Mouse (Mus musculus) right cerebral cortex, adult 2 months (tissue): ENCODE measurements around the gene Hook2.
A peak's percentile ranks its signal among the peaks of the same experiment; 100 is the strongest.

ENCODE experiments used
- DNase-seq, 2 experiments: peaks; one replicate each; pipeline ENCODE4 v3.0.0; 2021 to 2022; ENCODE audit warnings: low spot score in 2 of 2

Hook2 gene

GRCm38 (mm10) chr8:85029271-85029670 is 38.9 kb downstream of the Hook2 start:
- no peak for DNase-seq

GRCm38 (mm10) chr8:85032622-85033311 is 42.4 kb downstream of the Hook2 start:
- no peak for DNase-seq

- no peak for DNase-seq
These were observed 43.5 kb downstream of the Hook2 start for GRCm38 (mm10) chr8:85033867-85034266.

GRCm38 (mm10) chr8:85034764-85035163 is 44.4 kb downstream of the Hook2 start:
- peak; percentile 72 to 76 for DNase-seq

- DNase-seq = no peak
These were observed 44.8 kb downstream of the Hook2 start for GRCm38 (mm10) chr8:85035165-85035727.

DNA sequence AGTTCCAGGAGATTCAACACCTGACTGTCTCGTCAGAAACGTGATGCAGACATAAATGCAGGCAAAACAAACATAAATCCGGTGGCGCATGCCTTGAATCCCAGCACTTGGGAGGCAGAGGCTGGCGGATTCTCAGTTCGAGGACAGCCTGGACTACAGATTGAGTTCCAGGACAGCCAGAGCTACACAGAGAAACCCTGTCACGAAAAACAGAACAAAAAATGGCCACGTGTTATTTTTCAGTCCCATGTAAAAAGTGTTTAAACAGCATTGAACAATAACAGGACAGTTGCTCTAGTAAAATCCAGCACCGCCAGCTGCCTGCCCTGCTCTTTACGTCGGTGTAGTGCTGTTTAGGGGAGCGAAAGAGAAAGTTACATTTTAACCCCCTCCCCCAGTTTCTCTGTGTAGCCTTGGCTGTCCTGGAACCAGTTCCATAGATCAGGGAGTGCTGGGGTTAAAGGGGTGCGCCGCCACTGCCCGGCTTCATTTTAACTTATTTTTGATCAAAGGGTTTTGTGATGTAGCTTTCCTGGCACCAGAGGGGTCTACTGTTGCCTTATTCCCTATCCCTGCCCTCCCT is 45.4 kb downstream of the Hook2 start:
- no peak for DNase-seq

- DNase-seq = no peak
These were observed 45.9 kb downstream of the Hook2 start for GRCm38 (mm10) chr8:85036381-85036717.

GRCm38 (mm10) chr8:85036718-85037365 is 46.4 kb downstream of the Hook2 start, which contains the start of gene Tnpo2:
Gene Tnpo2 (plus strand): TSS chr8:85036915.
- DNase-seq = peak; percentile 92 to 94

DNA sequence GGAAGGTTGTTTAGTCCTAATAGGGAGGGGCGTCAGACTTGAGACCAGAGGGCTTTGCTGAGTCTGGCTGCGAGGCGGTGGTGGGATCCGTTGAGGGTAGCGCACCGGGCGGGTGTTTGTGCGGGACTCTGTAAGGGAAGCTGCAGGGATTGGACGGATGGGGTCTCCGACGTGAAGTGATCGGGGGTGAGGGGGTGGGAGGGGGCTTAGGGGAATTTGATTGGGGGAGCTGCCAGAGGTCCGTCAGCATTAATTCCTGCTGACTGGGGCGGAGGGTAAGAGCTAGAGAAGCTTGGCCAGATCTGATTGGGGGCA is 46.9 kb downstream of the Hook2 start:
- peak in 1 of 2 experiments; percentile 43 for DNase-seq

GRCm38 (mm10) chr8:85037681-85038531 is 47.5 kb downstream of the Hook2 start:
- DNase-seq = peak; percentile 63 to 64

DNA sequence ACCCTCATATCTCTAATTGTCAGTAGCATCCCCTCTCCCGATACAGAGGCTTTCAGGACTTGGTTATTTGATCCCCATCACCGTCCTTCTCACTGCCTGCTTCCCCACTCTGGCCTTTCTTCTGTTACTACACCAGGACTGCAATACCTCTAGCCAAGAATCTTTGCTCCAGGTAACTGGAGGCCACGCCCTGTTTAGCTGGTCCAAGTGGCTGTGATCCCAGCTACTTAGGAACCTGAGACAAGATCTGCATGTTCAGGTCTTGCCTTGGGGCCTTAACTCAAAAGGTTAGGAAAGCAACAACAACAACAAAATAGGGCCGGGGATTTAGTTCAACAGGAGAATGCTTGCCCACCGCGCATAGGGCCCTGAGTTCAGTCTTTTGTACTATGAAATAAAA is 53.2 kb downstream of the Hook2 start:
- DNase-seq = no peak
